Mouse (Mus musculus) mouse embryonic stem cell (cell line): ENCODE measurements around the gene Gm7102.
"Not testable (repeated sequence)": the region's sequence is repeated elsewhere in the genome, so short reads cannot be mapped to it uniquely, and the experiment has no call there.

Source experiments
- in situ Hi-C, 2 experiments: fragments of 300-500 bp; cut with MboI; formaldehyde crosslinking; loops; 1 replicate in 1 of 2; 3 replicates in 1 of 2; pipeline ENCODE4 v1.14.3; 2019 to 2020; ENCODE audit warnings: low sequenced_read_pairs in 2 of 2, low pct_unique_long_range_greater_than_20kb in 1 of 2, mixed read lengths in 1 of 2; ENCODE audit not compliant: unreplicated experiment in 1 of 2

Gene Gm7102

DNA sequence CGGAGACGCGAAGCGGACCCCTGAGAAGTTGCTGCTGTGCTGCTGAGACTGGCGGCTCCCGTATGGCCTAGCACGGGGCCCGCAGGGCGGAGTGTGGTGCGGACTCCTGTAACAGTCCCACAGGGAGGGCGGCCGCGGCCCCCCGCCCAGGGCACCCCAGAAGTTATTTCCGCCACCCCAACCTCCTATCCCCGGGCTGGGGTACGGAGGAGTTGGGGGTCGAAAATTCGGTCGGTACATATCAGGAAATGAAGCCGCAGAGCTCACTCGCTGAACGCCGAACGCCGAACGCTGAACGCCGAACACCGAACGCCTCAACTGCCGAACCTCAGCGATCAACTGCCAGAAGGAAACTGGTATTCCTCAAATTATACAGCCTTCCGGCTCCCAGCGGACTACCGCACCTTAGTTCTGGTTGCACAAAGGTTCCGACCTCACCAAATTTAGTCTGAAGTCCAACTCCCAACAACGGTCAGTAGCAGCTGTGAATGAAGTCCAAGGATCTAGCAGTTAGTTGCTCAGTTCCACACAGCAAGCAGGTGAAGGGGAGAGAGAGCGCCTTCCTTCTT, at the start of gene Gm7102:
Gene Gm7102 (minus strand): TSS at position 554 of the 569 bp plus-strand sequence.
- in situ Hi-C loops: no loop called here

DNA sequence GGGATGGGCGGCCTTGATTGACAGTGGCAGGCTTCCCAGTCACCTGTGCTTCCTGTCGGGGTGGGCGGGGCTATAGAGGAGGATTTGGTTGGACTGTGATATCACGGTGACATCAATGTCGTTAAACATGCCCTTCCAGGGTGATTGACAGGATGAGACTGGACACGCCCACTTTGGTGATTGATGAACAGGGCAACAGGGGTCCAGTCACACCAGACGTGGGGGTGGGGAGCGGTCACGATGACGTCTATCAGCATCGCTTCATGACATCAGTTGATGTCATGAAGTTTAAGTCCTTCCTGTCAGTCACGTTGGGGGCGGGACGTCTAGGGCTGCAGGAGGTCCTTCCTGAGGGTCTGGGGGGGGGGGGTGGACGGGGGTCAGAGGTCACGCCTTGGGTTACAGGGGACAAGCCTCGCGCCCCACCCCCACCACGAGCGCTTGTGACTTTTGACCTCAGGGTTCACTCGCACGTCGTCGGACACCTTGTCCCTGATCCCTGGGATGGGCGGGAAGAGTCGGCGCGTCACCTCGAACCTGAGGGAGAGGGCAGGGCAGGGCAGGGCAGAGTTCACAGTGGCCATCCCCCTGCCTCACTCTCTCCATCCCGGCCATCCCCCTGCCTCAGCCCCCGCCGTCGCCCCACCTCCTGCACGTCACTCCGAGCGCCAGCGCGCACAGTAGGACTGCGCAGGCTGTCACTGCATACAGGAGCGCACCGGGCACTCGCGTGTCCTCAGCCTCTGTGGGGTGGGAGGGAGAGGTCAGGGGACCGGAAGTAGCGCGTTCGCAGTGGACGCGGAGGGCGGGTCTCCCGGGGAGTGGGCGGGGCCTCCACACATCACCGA, 48.8 kb upstream of the Gm7102 start:
- in situ Hi-C loops: no loop called here

DNA sequence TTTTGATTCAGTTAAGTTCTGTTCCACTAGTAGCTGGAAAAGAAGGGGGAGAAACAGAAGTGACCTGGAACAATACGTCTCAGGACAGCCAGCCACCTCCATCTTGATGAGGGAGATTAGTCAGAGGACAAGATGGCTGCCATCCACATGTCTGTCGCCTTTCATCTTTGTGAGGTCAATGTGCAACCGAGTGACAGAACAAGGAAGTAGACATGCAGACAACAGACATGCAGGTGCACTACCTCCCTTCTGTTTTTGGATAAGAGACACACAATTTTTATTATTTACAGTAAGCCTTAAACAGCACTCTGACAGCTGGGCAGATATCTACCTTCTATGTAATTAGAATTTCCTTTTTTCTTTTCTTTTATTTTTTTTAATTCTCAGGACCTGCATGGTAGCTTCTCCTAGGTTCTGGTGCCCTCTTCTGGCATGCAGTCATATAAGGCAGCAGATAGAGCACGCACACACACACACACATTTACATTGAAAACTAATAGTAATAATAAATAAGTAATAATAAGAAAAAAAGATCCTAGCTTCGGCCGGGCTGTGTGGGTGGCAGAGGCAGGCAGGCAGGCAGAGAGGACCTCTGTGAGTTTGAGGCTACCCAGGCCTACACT, 47.7 kb upstream of the Gm7102 start:
- in situ Hi-C loops: no loop called here

DNA sequence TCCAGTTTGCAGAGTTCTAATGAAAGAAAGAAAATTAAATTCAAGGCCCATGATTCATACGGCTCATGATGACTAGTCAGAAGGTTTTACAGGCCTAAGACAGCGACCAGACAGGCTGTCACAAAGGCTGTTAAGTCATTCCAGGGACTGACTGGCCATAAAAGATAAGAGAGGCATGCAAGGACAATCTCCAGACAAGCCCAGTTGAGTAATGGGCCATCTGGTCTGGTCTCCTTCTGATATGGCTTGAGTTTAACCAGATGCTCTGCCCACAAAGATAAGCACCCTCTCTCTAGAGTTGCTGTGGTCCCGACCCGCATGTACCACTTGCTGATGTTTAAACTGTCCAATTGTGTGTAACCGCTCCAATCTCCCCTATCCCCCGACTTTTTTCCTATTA, 31.4 kb upstream of the Gm7102 start:
- in situ Hi-C loops: not testable (repeated sequence)

DNA sequence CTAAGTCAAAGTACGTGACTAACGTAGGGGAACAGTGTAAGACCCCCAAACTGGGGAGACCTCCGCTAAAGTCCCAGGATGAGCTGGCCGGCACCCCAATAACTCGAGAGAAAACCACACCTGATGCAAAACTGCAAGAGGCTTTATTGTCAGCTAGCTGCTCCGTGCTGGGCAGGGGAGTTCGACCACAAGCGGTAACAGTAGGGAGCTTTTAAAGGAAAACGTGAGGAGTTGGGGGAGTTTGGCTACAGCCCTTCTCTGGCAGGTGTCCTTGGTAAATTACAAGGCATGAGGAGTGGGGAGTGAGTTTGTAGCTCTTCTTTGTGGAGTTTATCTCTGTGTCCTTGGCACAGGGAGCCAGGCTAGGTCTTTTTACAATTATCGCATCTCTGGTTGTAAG, 23.7 kb upstream of the Gm7102 start:
- in situ Hi-C loops: loop anchor here in 1 of 2 experiments (5.0 kb wide), 1 partner anchor 67 kb away; no protein-coding TSS in a partner anchor

DNA sequence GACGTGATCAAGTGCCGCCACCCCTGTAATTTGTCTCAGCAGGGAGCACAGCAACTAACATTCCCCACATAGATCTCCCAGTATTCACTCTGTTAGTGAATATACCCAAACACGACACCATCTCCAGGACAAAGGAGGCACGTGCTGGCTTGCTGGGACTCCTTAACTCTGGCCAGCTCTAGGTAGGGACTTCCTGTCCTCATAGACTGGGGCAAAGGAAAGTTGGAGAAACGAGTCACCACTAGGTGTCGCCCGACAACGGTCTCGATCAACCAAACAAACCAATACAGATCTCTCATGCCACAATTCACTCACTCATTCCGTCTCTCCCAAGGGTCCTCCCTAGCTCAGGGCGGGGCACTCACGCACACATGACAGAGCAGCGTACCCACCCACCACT, 23.2 kb upstream of the Gm7102 start:
- in situ Hi-C loops: loop anchor here in 1 of 2 experiments (5.0 kb wide), 1 partner anchor 68 kb away; no protein-coding TSS in a partner anchor

DNA sequence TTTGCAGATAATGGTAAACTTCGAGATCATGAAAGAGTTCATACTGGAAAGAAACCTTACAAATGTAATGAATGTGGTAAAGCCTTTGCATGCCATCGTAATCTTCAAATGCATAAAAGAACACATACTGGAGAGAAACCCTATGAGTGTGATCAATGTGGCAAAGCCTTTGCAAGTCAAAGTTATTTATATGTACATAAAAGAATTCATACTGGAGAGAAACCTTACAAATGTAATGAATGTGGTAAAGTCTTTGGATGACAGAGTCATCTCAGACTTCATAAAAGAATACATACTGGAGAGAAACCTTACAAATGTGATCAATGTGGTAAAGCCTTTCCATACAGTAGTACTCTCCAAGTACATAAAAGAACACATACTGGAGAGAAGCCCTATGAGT, 7.5 kb upstream of the Gm7102 start, which contains the start of gene Gm6020:
Gene Gm6020 (plus strand): TSS at position 301 of the 400 bp plus-strand sequence.
- in situ Hi-C loops: not testable (repeated sequence)

DNA sequence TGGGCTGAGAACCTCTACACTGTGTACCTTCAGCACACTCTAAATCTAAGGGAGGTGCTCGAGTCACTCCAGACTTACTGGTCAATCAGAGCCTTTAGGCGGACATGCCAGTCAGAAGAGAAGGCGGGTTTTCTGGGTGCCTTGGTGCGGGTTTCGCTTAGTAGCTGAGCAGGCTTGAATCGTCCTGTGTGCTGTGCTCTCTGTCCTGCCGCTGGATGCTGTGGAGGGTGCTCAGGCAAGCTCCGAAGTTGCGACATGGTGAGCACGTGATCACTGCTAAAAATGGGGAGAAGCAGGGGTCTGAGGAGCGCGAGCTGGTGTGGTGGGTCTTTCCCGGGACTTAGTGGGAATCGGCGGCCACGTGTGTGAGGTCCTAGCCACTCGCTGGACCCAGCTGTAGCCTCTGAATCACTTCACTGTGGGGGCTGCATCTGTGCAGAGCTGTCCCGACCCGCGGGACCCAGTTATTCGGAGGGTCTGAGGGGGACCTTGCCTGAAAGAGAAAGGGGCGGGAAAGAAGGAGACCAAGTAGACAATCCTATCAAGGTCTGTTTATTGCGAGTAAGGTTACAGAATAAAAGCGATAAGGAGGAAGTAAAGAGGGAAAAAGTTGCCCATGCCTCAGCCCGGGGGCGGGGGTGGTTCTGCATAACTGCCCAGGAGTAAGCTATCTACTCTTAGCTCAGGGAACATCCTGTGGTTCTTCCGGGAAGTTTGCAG, 24.2 kb downstream of the Gm7102 start:
- in situ Hi-C loops: no loop called here

DNA sequence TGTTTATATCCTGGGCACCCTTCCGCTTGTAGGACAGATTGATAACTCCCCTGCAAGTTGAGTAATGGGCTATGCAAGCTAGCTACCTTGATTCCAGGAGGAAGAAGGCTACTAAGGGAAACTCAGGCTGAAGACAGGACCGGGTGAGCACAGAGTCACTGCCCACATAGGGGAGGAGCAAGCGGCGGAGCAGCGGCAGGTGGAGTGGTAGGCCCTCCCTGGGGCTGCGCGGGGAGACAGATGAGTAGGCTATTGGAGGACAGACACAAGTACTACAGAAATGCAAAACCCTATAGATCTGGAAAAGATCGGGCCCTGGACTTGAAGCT, 24.8 kb downstream of the Gm7102 start:
- in situ Hi-C loops: no loop called here

DNA sequence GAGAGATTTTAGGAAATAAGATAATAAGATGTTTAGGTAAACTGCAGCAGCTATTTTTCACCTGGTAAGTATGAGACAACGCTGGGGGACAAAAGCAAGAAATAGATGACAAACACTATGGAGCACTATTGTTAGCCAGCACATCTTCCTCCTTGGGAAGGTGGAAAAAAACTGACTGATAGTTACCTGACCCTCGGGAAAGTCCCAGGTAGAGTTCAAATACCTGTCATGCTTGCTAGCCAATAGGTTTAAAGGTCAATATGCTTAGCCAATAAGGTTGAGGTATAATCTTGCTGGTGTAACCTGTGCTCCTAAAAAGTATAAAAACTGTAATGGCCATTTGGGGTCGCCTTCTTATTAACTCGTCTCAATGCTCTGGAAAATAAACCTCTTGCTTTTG, 34.8 kb downstream of the Gm7102 start:
- in situ Hi-C loops: no loop called here

DNA sequence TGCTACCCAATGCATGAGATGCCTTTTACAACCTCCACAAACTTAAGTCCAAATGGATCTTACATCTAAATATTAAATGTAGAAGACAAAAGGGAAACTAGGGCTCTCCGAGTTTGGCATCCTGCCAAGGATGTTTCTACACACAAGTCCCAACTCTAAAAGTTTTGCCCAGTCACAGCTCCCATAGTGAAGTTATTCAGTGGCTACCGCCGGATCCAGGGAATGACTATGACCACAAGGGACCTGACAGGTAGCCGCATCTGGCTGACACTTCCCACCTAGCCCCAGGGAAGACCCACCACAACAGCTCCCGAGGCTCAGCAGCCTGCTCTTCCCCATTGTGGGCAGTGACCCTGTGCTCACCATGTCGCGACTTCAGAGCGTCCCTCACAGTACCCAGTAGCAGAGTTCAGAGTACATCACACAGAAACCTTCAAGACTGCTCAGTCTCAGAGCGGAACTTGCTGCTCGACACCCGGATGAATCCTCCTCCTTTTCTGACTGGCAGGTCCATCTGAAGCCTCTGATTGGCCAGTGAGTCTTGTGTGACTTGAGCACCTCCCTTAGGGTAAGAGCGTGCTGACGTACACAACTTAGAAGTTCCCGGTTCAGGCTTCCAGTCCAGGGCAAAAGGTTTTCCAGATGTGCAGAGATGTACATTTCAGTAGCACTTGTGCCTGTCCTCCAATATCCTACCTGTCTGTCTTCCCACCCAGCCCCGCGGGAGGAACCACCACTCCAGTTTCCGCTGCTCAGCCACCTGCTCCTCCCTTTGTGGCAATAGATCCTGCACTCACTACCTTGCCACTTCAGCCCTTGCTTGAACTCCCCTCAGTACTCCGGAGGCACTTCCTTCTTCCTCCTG, 35.5 kb downstream of the Gm7102 start, which contains the start of gene Zfp950:
Gene Zfp950 (minus strand): TSS at position 499 of the 865 bp plus-strand sequence.
- in situ Hi-C loops: no loop called here

DNA sequence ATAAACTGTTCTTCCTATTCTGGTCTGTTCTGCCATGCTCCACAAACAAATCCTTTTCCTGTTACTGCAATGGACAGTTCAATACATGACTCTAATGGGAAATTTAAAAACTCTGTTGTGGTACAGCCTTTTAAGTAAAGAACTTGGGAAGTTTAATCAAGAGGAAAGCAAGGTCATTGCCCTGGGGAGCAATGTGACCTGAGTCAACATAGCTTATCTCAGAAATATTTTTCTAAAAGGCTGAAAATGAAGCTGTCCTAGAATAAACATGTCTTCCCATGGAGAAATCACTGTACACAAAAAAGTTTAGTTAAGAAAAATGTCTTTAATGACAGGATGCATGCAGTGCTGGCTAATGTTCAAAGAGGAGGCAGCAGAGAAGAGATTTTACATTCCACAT, 37.5 kb downstream of the Gm7102 start:
- in situ Hi-C loops: no loop called here

DNA sequence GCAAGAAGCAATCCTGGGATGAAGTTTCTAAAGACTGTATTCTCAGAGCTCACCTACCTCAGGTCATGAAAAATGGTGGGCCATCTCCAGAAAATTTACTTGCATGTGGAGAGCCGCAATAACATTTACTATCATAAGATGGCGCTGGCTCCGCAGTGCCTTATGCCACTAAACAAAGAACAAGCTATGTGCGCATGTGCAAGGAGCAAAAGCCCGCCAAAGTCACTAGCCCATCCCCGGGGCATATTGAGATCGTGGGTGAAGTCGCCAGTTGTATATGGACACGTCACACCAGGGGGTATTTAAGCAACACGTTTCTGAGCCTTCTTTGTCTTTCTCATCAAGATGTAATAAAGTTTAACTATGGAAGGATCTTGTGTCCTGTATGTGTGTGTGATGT, 45.0 kb downstream of the Gm7102 start:
- in situ Hi-C loops: no loop called here
